Mouse (Mus musculus) thymus, adult 2 months (tissue): ENCODE data around the gene Cilp.

ENCODE experiments used
- CTCF ChIP-seq: fragments of 200-500 bp; IDR thresholded peaks from 2 replicates; pipeline ENCODE4 v1.5.1; 2012; ENCODE audit warnings: mild to moderate bottlenecking, control low read depth, low read length, moderate library complexity, borderline replicate concordance; ENCODE audit not compliant: control insufficient read depth, poor library complexity, insufficient read depth; ENCODE audit errors: extremely low read depth
- POLR2A ChIP-seq: fragments of 200-500 bp; IDR thresholded peaks from 2 replicates; pipeline ENCODE4 v1.6.1; 2012; ENCODE audit warnings: mild to moderate bottlenecking, low read length, control low read depth, moderate library complexity; ENCODE audit not compliant: control insufficient read depth, poor library complexity, insufficient read depth; ENCODE audit errors: extremely low read depth

DNA sequence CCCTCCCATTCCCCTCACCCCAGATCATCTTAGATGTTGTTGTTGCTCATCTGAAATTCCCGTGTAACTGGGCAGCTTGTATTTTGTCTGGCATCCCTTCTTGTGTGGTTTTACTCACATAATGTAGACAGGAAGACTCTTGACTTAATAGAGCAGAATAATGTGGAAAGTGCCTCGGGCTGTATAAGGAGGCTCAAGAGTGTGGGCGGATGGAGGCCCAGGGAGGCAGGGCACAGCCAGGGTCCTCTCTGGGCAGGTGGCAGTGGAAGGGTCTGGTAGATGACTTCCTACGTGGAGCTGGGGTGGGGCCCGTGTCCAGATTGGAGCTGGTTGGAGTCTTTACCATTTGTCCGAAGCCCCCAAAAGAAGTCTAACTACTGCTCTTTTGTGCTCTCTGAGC lies 41.1 kb upstream of the Cilp start:
- TF ChIP-seq POLR2A (no peak), CTCF (no peak)
